Mouse (Mus musculus): ENCODE data around the gene Rasd2. TPM values are rescaled to one million over a fixed set of nuclear protein-coding genes. Genes with fewer than 3 reads are reported as not detected.

Gene Rasd2
- polyA plus RNA-seq, 1 experiment from 2014 or later: 2.1 TPM

DNA sequence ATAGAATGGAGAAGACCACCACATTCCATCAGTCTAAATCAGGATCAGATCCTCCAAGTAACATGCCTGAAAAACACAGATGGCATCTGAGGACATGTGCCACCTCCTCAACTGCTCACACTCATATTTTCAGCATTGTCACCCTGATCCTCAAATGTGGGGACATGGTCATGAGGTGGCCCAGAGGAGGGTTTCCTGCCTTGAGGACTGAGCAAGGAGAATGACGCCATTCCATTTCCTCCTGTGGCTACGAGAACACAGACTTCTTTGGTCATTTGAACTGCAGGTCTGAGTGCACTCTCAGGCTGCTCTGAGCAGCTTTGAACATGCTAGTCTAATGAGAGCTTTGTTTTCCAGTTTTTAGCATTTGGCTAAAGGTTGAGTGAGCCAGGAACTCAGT, 10.3 kb upstream of the Rasd2 start:
- H3K4me3 ChIP-seq (replicated peaks): no peak overlapping the region
- H3K4me2 ChIP-seq: no peak overlapping the region
- H3K4me1 ChIP-seq: no peaks in the 10 kb centered on the region
- H3K9ac ChIP-seq: no peak overlapping the region
- no peaks in the 10 kb centered on the region for H3K9me3 ChIP-seq
- no peaks in the 10 kb centered on the region for H3K36me3 ChIP-seq
- 76% methylated on average over 2 of the region's 2 CpGs for WGBS
- no peak for ATAC-seq (ENCODE audit: insufficient read depth, low FRiP score, low read depth)
- no peaks in the 10 kb centered on the region for H3K27me3 ChIP-seq (replicated peaks)
- no peak overlapping the region for H3K27ac ChIP-seq

DNA sequence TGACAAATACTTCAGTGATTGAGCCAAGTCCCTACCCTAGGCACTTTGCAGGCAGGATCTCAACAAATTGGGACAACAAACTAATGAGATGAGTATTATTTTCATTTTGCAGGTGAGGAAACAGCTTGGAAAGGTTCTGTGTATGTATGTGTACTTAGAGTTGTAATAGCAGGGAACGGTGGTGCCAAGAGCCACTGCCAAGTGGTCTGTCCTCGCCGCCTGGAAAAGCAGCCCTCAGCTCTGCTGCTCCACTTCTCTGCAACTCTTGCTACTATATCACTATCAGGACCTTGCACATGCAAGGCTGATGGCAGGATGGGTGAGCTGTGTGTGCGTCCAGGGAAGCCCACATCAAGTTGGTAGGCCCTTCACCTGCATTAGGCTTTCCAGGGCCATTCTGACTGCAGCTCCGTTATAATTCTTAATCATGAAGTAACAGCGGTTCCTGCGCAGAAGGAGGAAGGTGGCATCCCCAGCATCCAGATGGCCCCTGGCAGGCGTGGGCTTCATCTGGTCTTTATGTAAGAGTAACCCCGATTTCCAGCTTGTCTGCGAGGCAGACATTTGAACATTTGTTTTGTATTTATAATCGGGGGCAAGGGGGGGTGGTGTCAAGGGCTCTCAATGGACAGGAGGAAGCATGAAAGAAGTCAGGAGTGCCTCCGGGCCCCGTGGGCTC, 9.4 kb upstream of the Rasd2 start:
- Histone ChIP-seq H3K9me3 (no peaks in the 10 kb centered on the region), H3K4me1 (no peaks in the 10 kb centered on the region), H3K27ac (no peak overlapping the region), H3K9ac (no peak overlapping the region), H3K27me3 (replicated peaks) (no peaks in the 10 kb centered on the region), H3K36me3 (no peaks in the 10 kb centered on the region), H3K4me2 (no peak overlapping the region), H3K4me3 (replicated peaks) (no peak overlapping the region)
- WGBS: 84% methylated on average over 13 of the region's 13 CpGs
- no peak for ATAC-seq (ENCODE audit: insufficient read depth, low FRiP score, low read depth)

DNA sequence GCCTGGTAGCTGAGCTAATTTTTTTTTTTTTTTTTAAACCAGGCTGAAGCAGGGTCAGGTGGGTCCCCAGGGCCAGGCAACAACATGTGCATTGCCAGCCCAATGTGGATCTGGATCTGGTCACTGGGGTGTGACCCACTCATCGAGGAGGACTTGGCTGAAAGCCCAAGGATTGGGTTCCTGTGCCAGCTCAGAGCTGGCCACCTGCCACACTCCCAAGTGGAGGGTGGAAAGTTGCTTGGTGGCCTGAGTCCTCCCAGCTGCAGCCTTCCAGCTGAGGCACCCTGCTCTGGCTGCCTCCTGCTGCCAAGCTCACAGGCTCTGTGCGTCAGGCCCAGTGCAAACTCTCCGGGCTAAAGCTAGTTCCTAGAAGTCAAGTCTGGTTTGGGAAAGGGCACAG, 2.3 kb upstream of the Rasd2 start:
- H3K4me1 ChIP-seq: peaks cover 21% of the 10 kb centered on the region
- H3K4me2 ChIP-seq: no peak overlapping the region
- 51% methylated on average over 3 of the region's 3 CpGs for WGBS
- H3K27me3 ChIP-seq (replicated peaks): peaks cover 29% of the 10 kb centered on the region
- H3K4me3 ChIP-seq (replicated peaks): no peak overlapping the region
- H3K27ac ChIP-seq: no peak overlapping the region
- no peak overlapping the region for H3K9ac ChIP-seq
- ATAC-seq (ENCODE audit: insufficient read depth, low FRiP score, low read depth): peak; percentile 37; the same call in 1 of the 2 replicates
- no peaks in the 10 kb centered on the region for H3K9me3 ChIP-seq
- no peaks in the 10 kb centered on the region for H3K36me3 ChIP-seq

DNA sequence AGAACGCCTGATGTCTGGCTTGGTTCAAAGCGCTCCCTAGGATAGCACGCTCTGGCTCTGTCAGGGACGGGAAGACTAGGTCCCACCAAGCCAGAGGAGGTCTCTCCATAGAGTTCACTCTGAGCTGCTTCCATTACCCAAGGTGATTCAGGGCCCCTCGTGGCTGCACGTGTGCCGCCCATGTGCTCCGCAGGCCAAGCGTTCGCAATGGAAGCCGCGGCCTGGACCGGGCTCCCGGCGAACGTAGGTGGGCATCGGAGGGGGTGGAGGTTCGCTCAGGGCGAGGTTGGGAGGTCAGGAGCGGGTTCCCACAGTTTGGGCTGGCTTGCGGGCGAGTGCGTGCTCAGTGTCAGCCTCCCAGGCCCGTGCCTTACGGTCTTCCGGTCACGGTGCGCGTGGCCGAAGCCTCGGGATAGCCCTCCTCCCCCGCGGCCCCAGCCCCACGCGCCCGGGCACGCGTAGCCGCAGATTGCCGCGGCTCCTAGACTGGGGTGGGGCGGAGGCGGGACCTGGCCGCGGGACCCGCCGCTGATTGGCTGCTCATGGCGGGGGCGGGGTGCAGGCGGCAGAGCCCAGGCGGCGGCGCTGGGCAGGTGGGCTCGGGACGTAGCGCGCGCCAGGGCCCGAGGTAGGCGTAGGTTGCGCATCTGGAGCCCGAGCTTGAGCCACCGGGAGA, 975 bp upstream of the Rasd2 start:
- H3K4me3 ChIP-seq (replicated peaks): peak overlapping the region; percentile 57
- H3K9ac ChIP-seq: peak overlapping the region; percentile 29; the same call in 1 of the 2 replicates
- H3K9me3 ChIP-seq: no peaks in the 10 kb centered on the region
- H3K27me3 ChIP-seq (replicated peaks): peaks cover 29% of the 10 kb centered on the region
- peaks cover 21% of the 10 kb centered on the region for H3K4me1 ChIP-seq
- ATAC-seq (ENCODE audit: insufficient read depth, low FRiP score, low read depth): peak; percentile 86
- H3K36me3 ChIP-seq: no peaks in the 10 kb centered on the region
- WGBS: 1% methylated on average over 62 of the region's 63 CpGs
- peak overlapping the region; percentile 99 for H3K4me2 ChIP-seq
- H3K27ac ChIP-seq: no peak overlapping the region

DNA sequence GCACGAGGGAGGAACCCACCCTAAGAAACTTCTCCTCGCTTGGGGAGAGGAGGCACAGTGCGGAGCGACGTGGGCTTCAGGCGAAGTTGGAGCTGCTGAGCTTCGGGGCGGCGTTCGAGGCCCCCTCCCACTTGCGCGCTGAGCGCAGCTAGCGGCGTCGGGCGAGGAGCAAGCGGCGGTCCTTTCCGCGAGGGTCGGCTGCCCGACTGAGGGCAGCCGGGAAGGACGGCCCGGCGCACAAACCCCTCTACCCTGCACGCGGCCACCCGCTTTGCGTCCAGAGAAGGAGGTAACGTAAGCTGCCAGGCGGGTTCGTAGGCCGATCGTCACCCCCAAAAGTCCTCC, 465 bp upstream of the Rasd2 start:
- H3K4me3 ChIP-seq (replicated peaks): peak overlapping the region; percentile 57
- H3K9me3 ChIP-seq: no peaks in the 10 kb centered on the region
- peak overlapping the region; percentile 29; the same call in 1 of the 2 replicates for H3K9ac ChIP-seq
- H3K27ac ChIP-seq: no peak overlapping the region
- H3K36me3 ChIP-seq: no peaks in the 10 kb centered on the region
- whole genome bisulfite sequencing: under 1% methylated on average over 35 of the region's 36 CpGs
- H3K27me3 ChIP-seq (replicated peaks): peaks cover 29% of the 10 kb centered on the region
- peak; percentile 5; the same call in 1 of the 2 replicates for ATAC-seq (ENCODE audit: insufficient read depth, low FRiP score, low read depth)
- H3K4me1 ChIP-seq: peaks cover 21% of the 10 kb centered on the region
- peak overlapping the region; percentile 99 for H3K4me2 ChIP-seq

DNA sequence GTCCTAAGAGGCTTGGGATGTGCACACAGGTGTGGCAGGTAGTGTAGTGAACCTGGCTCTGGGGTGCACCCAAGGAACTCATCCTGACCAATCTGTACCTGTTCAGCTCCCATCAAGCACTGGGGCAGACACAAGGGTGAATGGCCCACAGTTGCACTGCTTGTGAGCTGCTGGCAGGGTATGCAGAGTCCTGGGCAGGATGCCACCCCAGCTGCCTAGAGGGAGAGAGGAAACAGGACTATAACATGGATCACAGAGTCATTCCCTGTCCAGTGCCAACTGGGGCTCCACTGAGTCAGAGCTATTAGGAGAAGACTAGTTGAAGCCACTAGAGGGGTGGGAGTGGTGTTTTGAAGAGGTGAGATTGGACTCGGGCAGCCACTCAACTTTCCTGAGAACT, 1.3 kb downstream of the Rasd2 start:
- Histone ChIP-seq H3K4me2 (no peak overlapping the region), H3K4me1 (peaks cover 21% of the 10 kb centered on the region), H3K9me3 (no peaks in the 10 kb centered on the region), H3K27me3 (replicated peaks) (peaks cover 29% of the 10 kb centered on the region), H3K36me3 (no peaks in the 10 kb centered on the region), H3K9ac (no peak overlapping the region), H3K4me3 (replicated peaks) (no peak overlapping the region), H3K27ac (no peak overlapping the region)
- 61% methylated on average over 1 of the region's 1 CpGs for WGBS
- no peak for ATAC-seq (ENCODE audit: insufficient read depth, low FRiP score, low read depth)

DNA sequence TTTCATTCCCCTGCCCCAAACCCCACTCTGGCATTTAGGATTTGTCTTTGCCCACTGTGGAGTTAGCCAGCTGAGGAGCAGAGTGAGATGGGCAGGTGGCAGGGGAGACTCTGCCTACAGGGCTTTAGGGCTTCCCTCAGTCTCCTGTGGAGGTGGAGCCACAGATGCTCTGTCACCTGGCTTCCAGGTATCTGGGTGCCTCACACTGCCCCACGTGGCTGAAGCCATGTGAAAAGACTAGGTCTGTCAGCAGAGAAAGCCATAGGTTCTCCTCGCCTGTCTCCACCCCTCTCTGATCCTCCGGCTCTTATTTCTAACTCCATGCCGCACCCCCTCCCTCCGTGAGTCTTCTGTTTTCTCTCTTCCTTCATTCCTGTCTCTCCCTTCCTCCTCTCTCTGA, 2.2 kb downstream of the Rasd2 start:
- WGBS: 10% methylated on average over 5 of the region's 5 CpGs
- H3K27me3 ChIP-seq (replicated peaks): peaks cover 29% of the 10 kb centered on the region
- no peak overlapping the region for H3K27ac ChIP-seq
- ATAC-seq (ENCODE audit: insufficient read depth, low FRiP score, low read depth): peak; percentile 12; the same call in 1 of the 2 replicates
- H3K4me1 ChIP-seq: peaks cover 21% of the 10 kb centered on the region
- no peaks in the 10 kb centered on the region for H3K9me3 ChIP-seq
- no peak overlapping the region for H3K4me2 ChIP-seq
- H3K9ac ChIP-seq: no peak overlapping the region
- H3K4me3 ChIP-seq (replicated peaks): no peak overlapping the region
- no peaks in the 10 kb centered on the region for H3K36me3 ChIP-seq

DNA sequence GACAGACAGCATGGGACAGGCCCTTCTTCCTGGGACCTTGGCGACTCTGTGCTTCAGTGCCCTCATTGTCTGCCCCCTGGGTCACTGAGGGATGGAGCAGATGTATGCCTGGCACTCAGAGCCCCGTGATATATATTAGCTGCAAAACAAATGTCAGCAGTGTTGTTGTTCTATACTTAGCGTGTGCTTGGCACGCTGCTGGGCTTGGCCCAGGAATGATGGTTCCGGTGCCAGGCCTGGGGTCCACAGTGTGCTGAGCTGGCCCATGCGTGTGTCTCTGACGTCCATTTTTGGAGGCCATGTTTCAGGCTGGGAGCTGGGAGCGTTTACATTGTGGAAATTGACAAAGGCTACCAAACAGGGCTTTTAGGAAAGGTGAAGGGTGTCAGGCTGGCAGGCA, 3.1 kb downstream of the Rasd2 start:
- Histone ChIP-seq H3K36me3 (no peaks in the 10 kb centered on the region), H3K9ac (no peak overlapping the region)
- 85% methylated on average over 8 of the region's 8 CpGs for WGBS

DNA sequence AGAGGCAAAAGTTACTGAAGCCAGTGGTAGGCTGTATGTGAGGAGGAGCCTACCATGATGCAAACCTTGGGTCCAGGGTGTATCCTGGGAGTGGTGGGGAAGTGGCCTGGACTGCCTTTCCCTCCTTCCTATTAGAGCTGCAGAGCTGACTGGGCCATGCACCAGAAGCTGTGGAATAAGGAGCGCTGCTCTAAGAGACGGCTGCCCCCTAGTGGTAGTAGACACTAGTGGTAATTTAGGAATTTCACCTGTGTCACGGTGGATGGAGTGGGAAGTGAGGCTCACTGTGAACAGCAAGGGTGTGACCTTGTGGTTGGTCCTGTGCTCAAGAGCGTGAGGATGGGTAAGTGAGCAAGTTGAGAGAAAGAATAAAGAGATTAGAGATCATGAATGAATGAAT, 4.2 kb downstream of the Rasd2 start:
- Histone ChIP-seq H3K36me3 (no peaks in the 10 kb centered on the region), H3K4me1 (peaks cover 10% of the 10 kb centered on the region), H3K4me2 (no peak overlapping the region), H3K27ac (no peak overlapping the region), H3K4me3 (replicated peaks) (no peak overlapping the region), H3K9ac (no peak overlapping the region), H3K27me3 (replicated peaks) (peaks cover 29% of the 10 kb centered on the region), H3K9me3 (no peaks in the 10 kb centered on the region)
- ATAC-seq (ENCODE audit: insufficient read depth, low FRiP score, low read depth): no peak
- 11% methylated on average over 4 of the region's 4 CpGs for WGBS

More for the DNA sequence above, 3.1 kb downstream of the Rasd2 start:
- ATAC-seq (ENCODE audit: insufficient read depth, low FRiP score, low read depth): no peak
- H3K4me3 ChIP-seq (replicated peaks): no peak overlapping the region
- peaks cover 29% of the 10 kb centered on the region for H3K27me3 ChIP-seq (replicated peaks)
- H3K4me2 ChIP-seq: no peak overlapping the region
- no peaks in the 10 kb centered on the region for H3K9me3 ChIP-seq
- H3K27ac ChIP-seq: no peak overlapping the region
- peaks cover 18% of the 10 kb centered on the region for H3K4me1 ChIP-seq

DNA sequence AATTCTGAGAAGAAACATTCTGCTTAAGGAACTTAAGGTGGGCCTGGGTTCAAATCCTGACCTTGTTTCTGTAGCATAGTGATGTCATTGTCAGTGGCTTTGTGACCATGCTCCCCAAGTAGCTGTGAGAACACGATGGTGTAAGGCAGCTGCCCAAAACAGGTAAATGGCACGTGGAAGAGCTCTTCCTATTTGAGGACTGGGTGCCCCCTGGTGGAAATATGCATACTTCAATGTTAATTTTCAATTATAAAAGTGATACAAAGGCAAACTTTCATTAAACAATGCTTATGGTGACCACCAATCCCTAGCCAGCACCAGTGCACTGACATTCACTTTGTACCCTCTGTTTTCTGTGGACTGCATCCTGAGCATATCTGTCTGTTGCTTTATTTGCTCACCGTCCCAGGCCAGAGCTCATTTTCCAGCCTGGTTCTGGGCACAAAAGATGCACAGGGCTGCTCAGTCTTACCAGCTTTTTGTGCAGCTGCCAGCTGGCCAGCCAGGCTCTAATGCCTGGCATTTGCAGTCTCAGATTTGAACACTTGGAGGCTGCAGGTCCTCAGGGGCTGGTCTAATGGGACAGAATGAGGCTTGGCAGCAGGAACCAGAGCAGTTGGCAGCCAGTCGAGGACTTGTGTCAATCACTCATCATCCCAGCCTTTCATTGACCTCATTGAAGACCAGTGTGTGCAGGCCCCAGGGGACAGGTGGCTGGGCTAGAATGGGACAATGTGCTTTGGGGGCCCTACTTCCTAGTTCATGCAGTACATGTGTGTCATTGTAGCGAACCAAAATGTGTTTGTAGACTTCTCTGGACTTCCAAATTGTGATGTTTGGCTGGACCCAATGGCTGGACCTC, 6.4 kb downstream of the Rasd2 start:
- Histone ChIP-seq H3K4me2 (no peak overlapping the region), H3K4me3 (replicated peaks) (no peak overlapping the region), H3K9me3 (no peaks in the 10 kb centered on the region), H3K4me1 (peaks cover 3% of the 10 kb centered on the region; the same call in 1 of the 2 replicates), H3K27ac (no peak overlapping the region), H3K27me3 (replicated peaks) (peaks cover 8% of the 10 kb centered on the region), H3K9ac (no peak overlapping the region), H3K36me3 (no peaks in the 10 kb centered on the region)
- ATAC-seq (ENCODE audit: insufficient read depth, low FRiP score, low read depth): no peak
- 54% methylated on average over 5 of the region's 5 CpGs for WGBS

DNA sequence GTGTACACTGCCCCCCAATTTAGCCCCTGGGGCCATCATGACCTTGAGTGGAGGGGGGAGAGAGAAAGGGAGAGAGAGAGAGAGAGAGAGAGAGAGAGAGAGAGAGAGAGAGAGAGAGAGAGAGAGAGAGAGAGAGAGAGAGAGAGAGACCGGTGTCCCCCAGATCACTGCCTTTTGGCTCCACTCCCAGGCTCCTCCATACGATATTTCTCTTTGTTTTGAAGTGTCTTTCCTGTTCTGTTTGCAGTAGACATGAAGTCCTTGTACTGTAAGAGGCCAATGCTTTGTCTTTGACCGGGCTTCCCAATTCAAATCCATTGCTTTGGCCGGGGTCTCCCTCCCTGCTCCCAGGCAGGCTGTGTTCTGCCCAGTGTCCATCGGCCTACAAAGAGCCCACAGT, 8.9 kb downstream of the Rasd2 start:
- H3K4me1 ChIP-seq: no peaks in the 10 kb centered on the region
- no peak overlapping the region for H3K4me2 ChIP-seq
- H3K9me3 ChIP-seq: no peaks in the 10 kb centered on the region
- no peaks in the 10 kb centered on the region for H3K36me3 ChIP-seq
- ATAC-seq (ENCODE audit: insufficient read depth, low FRiP score, low read depth): no peak
- no peak overlapping the region for H3K27ac ChIP-seq
- 43% methylated on average over 5 of the region's 5 CpGs for WGBS
- H3K4me3 ChIP-seq (replicated peaks): no peak overlapping the region
- no peaks in the 10 kb centered on the region for H3K27me3 ChIP-seq (replicated peaks)
- no peak overlapping the region for H3K9ac ChIP-seq

DNA sequence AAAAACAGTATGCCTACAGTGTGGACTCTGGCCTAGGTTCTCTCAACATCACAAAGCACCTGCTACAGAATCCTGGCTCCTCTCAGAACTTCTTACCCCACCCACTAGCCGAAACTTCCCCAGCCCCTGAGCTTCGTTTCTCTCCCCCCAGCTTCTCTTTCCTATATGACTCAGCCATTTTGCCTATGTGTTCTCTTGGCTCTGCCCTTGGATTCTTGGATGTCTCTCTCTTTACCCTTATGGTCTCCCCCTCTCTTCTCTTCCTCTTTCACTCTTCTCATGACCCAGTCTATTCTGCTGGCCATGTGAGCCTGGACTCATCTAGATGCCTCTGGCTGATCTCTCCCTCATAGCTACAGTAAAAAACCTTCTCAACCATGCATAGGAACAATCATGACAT, 13.0 kb downstream of the Rasd2 start:
- no peaks in the 10 kb centered on the region for H3K27me3 ChIP-seq (replicated peaks)
- H3K27ac ChIP-seq: no peak overlapping the region
- ATAC-seq (ENCODE audit: insufficient read depth, low FRiP score, low read depth): no peak
- no peak overlapping the region for H3K4me2 ChIP-seq
- no peaks in the 10 kb centered on the region for H3K36me3 ChIP-seq
- 70% methylated on average over 2 of the region's 2 CpGs for WGBS
- H3K9ac ChIP-seq: no peak overlapping the region
- no peaks in the 10 kb centered on the region for H3K9me3 ChIP-seq
- H3K4me1 ChIP-seq: no peaks in the 10 kb centered on the region
- H3K4me3 ChIP-seq (replicated peaks): no peak overlapping the region
